Mouse (Mus musculus) myocyte (in vitro differentiated cells): Measurements from ENCODE around the gene Cyp27a1. TPM values are rescaled to one million over a fixed set of nuclear protein-coding genes. Genes with fewer than 3 reads are reported as not detected.

Source experiments
- H3K27me3 ChIP-seq: one replicate; pipeline ENCODE4 v1.6.1; 2011; ENCODE audit not compliant: control insufficient read depth, insufficient read depth, insufficient read length
- H3K36me3 ChIP-seq: one replicate; pipeline ENCODE4 v1.6.1; 2011; ENCODE audit not compliant: control insufficient read depth, insufficient read depth
- H3K4me2 ChIP-seq: one replicate; pipeline ENCODE4 v1.6.1; 2011; ENCODE audit warnings: low read depth, control low read depth
- H3K4me3 ChIP-seq: one replicate; pipeline ENCODE4 v1.5.1; 2011; ENCODE audit warnings: mild to moderate bottlenecking, control low read depth, moderate library complexity
- H3K79me2 ChIP-seq: one replicate; pipeline ENCODE4 v1.6.1; 2011; ENCODE audit not compliant: control insufficient read depth, insufficient read depth
- H3ac ChIP-seq: one replicate; pipeline ENCODE4 v1.6.1; 2011; ENCODE audit not compliant: control insufficient read depth, insufficient read length
- CEBPB ChIP-seq: IDR thresholded peaks from 2 replicates; pipeline ENCODE4 v1.6.1; 2011; ENCODE audit warnings: mild to moderate bottlenecking, moderate library complexity; ENCODE audit not compliant: poor library complexity, insufficient read depth, severe bottlenecking
- E2F4 ChIP-seq: IDR thresholded peaks from one replicate; pipeline ENCODE4 v1.6.1; 2011; ENCODE audit warnings: mild to moderate bottlenecking, control low read depth, moderate library complexity; ENCODE audit not compliant: insufficient read depth
- MAX ChIP-seq: IDR thresholded peaks from one replicate; pipeline ENCODE4 v1.6.1; 2011; ENCODE audit warnings: low read depth, mild to moderate bottlenecking, control low read depth
- MYOD1 ChIP-seq, 3 experiments: IDR thresholded peaks; one replicate each; pipeline ENCODE4 v1.6.1; 2011; ENCODE audit warnings: control low read depth in 2 of 3, low read depth in 2 of 3, mild to moderate bottlenecking in 2 of 3, moderate library complexity in 1 of 3; ENCODE audit not compliant: insufficient read length in 2 of 3, control insufficient read depth in 1 of 3
- MYOG ChIP-seq, 3 experiments: IDR thresholded peaks; one replicate each; pipeline ENCODE4 v1.6.1; 2011; ENCODE audit warnings: control low read depth in 2 of 3, low read depth in 2 of 3, mild to moderate bottlenecking in 2 of 3; ENCODE audit not compliant: insufficient read length in 2 of 3, control insufficient read depth in 1 of 3, insufficient read depth in 1 of 3
- POLR2A ChIP-seq: IDR thresholded peaks from one replicate; pipeline ENCODE4 v1.6.1; 2011; ENCODE audit warnings: low read depth, mild to moderate bottlenecking, control low read depth, moderate library complexity; ENCODE audit not compliant: insufficient read length
- POLR2AphosphoS2 ChIP-seq: IDR thresholded peaks from one replicate; pipeline ENCODE4 v1.6.1; 2011; ENCODE audit warnings: low read depth, control low read depth; ENCODE audit not compliant: insufficient read length
- REST ChIP-seq: IDR thresholded peaks from one replicate; pipeline ENCODE4 v1.6.1; 2011; ENCODE audit warnings: mild to moderate bottlenecking, control low read depth, moderate library complexity; ENCODE audit not compliant: insufficient read depth, insufficient read length
- SRF ChIP-seq: IDR thresholded peaks from one replicate; pipeline ENCODE4 v1.6.1; 2011; ENCODE audit warnings: low read depth; ENCODE audit not compliant: control insufficient read depth, insufficient read length
- TCF12 ChIP-seq: IDR thresholded peaks from one replicate; pipeline ENCODE4 v1.6.1; 2011; ENCODE audit warnings: mild to moderate bottlenecking, control low read depth; ENCODE audit not compliant: poor library complexity, insufficient read depth, severe bottlenecking
- TCF3 ChIP-seq: IDR thresholded peaks from one replicate; pipeline ENCODE4 v1.6.1; 2011; ENCODE audit warnings: low read depth, control low read depth; ENCODE audit not compliant: insufficient read length
- USF1 ChIP-seq: IDR thresholded peaks from one replicate; pipeline ENCODE4 v1.6.1; 2011; ENCODE audit warnings: low read depth, mild to moderate bottlenecking, control low read depth, moderate library complexity
- polyA plus RNA-seq: library from polyadenylated mRNA; unstranded; fragments of >200 nt; fragmentation: generic; extraction: Trizol; gene quantifications from one replicate; pipeline ENCODE4 v1.2.1, GENCODE M21; 2012; ENCODE audit warnings: missing spikeins

Gene Cyp27a1
- polyA plus RNA-seq, 1 experiment, result 0.42 TPM

DNA sequence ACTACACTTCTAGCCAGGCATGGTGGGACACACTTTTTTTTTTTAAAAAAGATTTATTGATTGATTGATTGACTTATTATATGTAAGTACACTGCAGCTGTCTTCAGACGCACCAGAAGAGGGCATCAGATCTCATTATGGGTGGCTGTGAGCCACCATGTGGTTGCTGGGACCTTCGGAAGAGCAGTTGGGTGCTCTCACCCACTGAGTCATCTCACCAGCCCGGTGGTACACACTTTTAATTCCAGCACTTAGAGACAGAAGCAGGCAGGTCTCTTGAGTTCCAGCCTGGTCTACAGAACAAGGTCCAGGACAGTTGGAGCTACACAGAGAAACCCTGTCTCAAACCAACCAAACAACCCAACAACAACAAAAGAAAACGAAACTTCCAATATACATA, 1.3 kb upstream of the Cyp27a1 start:
- Histone ChIP-seq H3K4me3 (no peak overlapping the region), H3K79me2 (no peaks in the 10 kb centered on the region), H3K36me3 (no peaks in the 10 kb centered on the region), H3ac (no peak overlapping the region), H3K27me3 (peaks cover 6% of the 10 kb centered on the region), H3K4me2 (peak overlapping the region; percentile 55)
- TF ChIP-seq TCF3 (no peak), POLR2A (no peak), POLR2AphosphoS2 (no peak), E2F4 (no peak), SRF (no peak)

DNA sequence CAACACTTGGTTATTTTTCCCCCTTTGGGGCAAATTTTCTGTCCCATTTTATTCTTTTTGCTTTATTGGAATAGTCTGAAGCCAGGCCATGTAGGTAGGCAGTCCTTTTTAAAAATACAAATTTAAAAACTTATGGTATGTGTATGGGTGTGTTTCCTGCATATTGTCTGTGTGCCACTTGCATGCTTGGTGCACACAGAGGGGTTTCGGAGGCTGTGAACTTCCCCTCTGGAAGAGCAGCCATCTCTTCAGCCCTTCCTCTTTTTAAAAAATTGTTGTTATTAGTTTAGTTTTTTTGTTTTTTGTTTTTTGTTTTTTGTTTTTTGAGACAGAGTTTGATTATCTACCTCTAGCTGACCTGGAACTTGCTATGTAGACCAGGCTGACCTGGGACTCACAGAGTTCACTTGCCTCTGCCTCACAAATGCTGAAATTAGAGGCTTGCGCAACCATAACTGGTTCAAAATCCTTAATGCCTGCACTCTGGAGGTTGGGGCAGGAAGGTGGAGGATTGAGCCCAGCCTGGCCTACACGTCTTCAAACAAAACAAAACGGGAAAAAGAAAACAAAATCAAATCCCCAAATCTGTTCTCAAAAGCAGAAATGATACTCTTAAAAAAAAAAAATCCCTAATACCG, 794 bp upstream of the Cyp27a1 start:
- H3K4me3 ChIP-seq, result no peak overlapping the region
- no peaks in the 10 kb centered on the region for H3K79me2 ChIP-seq
- no peak overlapping the region for H3ac ChIP-seq

GRCm38 (mm10) chr1:74713859-74714730, 721 bp downstream of the Cyp27a1 start:
- H3K79me2 ChIP-seq, result no peaks in the 10 kb centered on the region
- H3K36me3 ChIP-seq, result no peaks in the 10 kb centered on the region
- H3K4me3 ChIP-seq, result no peak overlapping the region
- TF ChIP-seq MAX, result no peak
- no peak for TF ChIP-seq MYOD1 (IDR thresholded peaks at IDR 0.05; ENCODE audit: control insufficient read depth in 1 of 3, insufficient read length in 2 of 3, low read depth in 2 of 3)
- TF ChIP-seq USF1, result no peak
- no peak for TF ChIP-seq REST
- no peak for TF ChIP-seq TCF12
- no peak for TF ChIP-seq POLR2AphosphoS2
- no peak for TF ChIP-seq MYOG (IDR thresholded peaks at IDR 0.05; ENCODE audit: control insufficient read depth in 1 of 3, insufficient read depth in 1 of 3, insufficient read length in 2 of 3, low read depth in 2 of 3)
- no peak for TF ChIP-seq SRF
- TF ChIP-seq E2F4, result no peak
- peaks cover 6% of the 10 kb centered on the region for H3K27me3 ChIP-seq
- no peak overlapping the region for H3K4me2 ChIP-seq
- no peak overlapping the region for H3ac ChIP-seq

More for the DNA sequence above, 794 bp upstream of the Cyp27a1 start:
- peaks cover 6% of the 10 kb centered on the region for H3K27me3 ChIP-seq
- H3K4me2 ChIP-seq, result peak overlapping the region; percentile 55
- H3K36me3 ChIP-seq, result no peaks in the 10 kb centered on the region
- TF ChIP-seq E2F4 (no peak), CEBPB (0 out of 2 replicates have a peak, but pooled peaks have one; percentile 47), TCF3 (no peak)

DNA sequence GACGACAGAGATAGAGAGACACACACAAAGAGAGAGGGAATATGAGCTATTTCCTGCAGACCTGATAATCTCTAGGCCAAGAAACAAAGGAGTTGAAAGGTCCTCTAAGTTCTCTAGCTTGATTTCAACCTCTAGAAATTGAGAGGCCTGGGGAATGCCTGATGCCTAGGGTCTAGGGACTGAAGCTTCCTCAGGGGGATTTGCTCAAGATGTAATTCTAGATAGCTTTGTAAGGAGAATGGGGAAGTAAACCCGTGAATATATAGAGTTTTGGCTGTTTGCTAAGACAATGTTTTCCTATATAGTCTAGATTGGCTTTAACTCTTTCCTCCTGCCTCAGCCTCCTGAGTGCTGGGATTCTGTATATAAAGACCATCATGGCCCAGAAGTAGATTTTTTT, 1.6 kb downstream of the Cyp27a1 start:
- Histone ChIP-seq H3K4me3 (no peak overlapping the region), H3K4me2 (no peak overlapping the region), H3K79me2 (no peaks in the 10 kb centered on the region), H3ac (no peak overlapping the region), H3K36me3 (no peaks in the 10 kb centered on the region), H3K27me3 (peaks cover 6% of the 10 kb centered on the region)
- TF ChIP-seq USF1 (no peak), TCF12 (no peak), MYOD1 (IDR thresholded peaks at IDR 0.05; ENCODE audit: control insufficient read depth in 1 of 3, insufficient read length in 2 of 3, low read depth in 2 of 3) (no peak), E2F4 (no peak), REST (no peak), SRF (no peak), POLR2A (no peak), TCF3 (no peak), MAX (no peak), MYOG (IDR thresholded peaks at IDR 0.05; ENCODE audit: control insufficient read depth in 1 of 3, insufficient read depth in 1 of 3, insufficient read length in 2 of 3, low read depth in 2 of 3) (no peak), CEBPB (no peak), POLR2AphosphoS2 (no peak)

DNA sequence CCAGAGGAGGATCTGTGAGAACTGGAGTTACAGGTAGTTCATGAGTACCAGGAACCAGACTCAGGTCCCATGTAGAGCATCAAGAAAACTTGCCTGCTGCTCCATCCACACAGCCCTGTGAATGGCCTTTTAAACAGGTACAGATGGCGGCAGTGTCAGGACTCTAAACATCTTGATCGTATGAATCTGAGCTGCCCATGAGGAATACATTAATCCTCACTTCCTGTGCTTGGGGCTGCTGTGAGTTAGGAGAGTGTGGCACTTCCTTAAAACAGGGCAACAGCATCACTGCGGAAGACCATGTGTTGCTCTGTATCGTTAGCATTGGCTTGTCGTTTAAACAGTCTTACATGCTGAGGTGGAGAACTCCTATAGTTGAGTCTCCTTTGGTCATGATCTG, 2.1 kb downstream of the Cyp27a1 start:
- TF ChIP-seq TCF12 (no peak), CEBPB (no peak)
- Histone ChIP-seq H3K4me2 (no peak overlapping the region), H3K79me2 (no peaks in the 10 kb centered on the region), H3K27me3 (peaks cover 6% of the 10 kb centered on the region), H3ac (no peak overlapping the region), H3K36me3 (no peaks in the 10 kb centered on the region), H3K4me3 (no peak overlapping the region)
